Mouse (Mus musculus): ENCODE data around the gene Znrf4.

GRCm38 (mm10) chr17:56548605-56549105 is 36.4 kb upstream of the Znrf4 start:
- TF ChIP-seq MYOG (IDR thresholded peaks at IDR 0.05; ENCODE audit: control insufficient read depth in 1 of 3, insufficient read depth in 1 of 3, insufficient read length in 2 of 3, low read depth in 2 of 3) = no peak
- no peak for TF ChIP-seq POLR2A (IDR thresholded peaks at IDR 0.05; ENCODE audit: insufficient read length, low read depth)
- TF ChIP-seq POLR2AphosphoS2 (IDR thresholded peaks at IDR 0.05; ENCODE audit: insufficient read length, low read depth) = no peak
- TF ChIP-seq REST (IDR thresholded peaks at IDR 0.05; ENCODE audit: insufficient read depth, insufficient read length) = no peak
- TF ChIP-seq MAX (IDR thresholded peaks at IDR 0.05; ENCODE audit: low read depth) = no peak
- no peak for TF ChIP-seq TCF12 (IDR thresholded peaks at IDR 0.05; ENCODE audit: insufficient read depth, poor library complexity, severe bottlenecking)
- TF ChIP-seq E2F4 (IDR thresholded peaks at IDR 0.05; ENCODE audit: insufficient read depth) = no peak
